Mouse (Mus musculus) E14TG2a.4 (cell line): ENCODE data around the gene Gm37240.

Experiments
- H3K27me3 ChIP-seq: 2 replicates; pipeline ENCODE4 v1.6.1; 2014; ENCODE audit warnings: low read length, control low read depth; ENCODE audit not compliant: insufficient read depth
- H3K36me3 ChIP-seq: 2 replicates; pipeline ENCODE4 v1.6.1; 2014; ENCODE audit warnings: low read length, control low read depth; ENCODE audit not compliant: insufficient read depth
- H3K4me1 ChIP-seq: replicated peaks from 2 replicates; pipeline ENCODE4 v1.6.1; 2014; ENCODE audit warnings: low read depth, low read length, control low read depth
- H3K4me3 ChIP-seq: replicated peaks from 2 replicates; pipeline ENCODE4 v1.5.1; 2014; ENCODE audit warnings: mild to moderate bottlenecking, low read length
- H3K9me3 ChIP-seq: 2 replicates; pipeline ENCODE4 v1.6.1; 2014; ENCODE audit warnings: low read length, control low read depth
- CTCF ChIP-seq: conservative IDR thresholded peaks from 2 replicates; pipeline ENCODE4 v1.5.1; 2014; ENCODE audit warnings: low read length
- NANOG ChIP-seq: IDR thresholded peaks from 2 replicates; pipeline ENCODE4 v1.6.1; 2014; ENCODE audit warnings: borderline replicate concordance, low read length, mixed read lengths
- POU5F1 ChIP-seq: IDR thresholded peaks from 2 replicates; pipeline ENCODE4 v1.6.1; 2014; ENCODE audit warnings: low read length, borderline replicate concordance

Gm37240 gene

DNA sequence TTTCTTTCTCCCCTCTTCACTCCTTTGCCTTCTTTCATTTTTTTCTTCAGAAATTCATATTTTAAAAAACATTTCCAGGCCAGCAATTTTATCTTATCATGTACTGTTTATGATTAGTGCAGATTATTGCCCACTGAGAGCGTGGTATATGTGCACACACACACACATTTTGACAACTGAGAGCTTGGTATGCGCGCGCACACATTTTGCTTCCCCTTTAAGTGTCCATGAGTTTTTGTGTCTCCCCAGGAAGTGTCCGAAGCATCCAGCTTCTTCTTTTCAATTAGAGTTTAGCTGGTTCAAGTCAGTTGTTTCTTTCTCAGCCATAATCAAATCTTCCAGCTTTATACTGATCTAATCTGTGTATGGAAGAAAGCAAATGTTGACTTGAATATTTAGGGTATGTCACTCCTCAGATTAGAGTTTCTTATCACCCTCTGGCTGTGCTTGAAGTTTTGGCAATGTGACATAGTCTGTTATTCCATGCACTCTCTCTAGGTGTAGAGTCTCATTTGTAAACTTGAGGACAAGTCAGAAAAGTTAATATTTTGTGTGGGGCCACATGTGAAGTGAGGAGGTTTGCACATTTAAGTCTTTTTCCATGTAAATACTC is 294.6 kb downstream of the Gm37240 start:
- H3K4me1 ChIP-seq = no peaks in the 10 kb centered on the region
- TF ChIP-seq NANOG (no peak), CTCF (no peak)
- no peaks in the 10 kb centered on the region for H3K9me3 ChIP-seq
- H3K4me3 ChIP-seq = no peak overlapping the region
- no peaks in the 10 kb centered on the region for H3K27me3 ChIP-seq
- peaks cover 6% of the 10 kb centered on the region for H3K36me3 ChIP-seq

DNA sequence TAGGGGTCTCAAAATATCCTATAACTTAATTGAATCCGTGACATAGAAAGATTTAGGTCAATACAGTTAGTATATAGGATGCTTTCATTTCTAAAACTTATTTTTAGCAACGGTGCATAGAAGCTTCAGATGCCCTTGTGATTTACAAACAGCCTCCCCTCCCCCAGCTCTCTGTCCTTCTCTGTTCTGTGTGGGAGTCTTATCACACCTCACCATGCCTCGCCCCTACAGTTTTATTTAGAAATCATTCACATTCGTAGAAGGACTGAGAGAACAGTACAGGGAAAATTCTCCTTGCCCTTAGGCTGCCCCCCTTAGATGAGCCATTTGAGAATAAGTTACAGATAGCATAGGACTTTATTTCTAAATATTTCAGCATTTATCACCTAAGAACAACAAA is 295.3 kb downstream of the Gm37240 start:
- TF ChIP-seq CTCF (no peak), POU5F1 (no peak), NANOG (no peak)
- no peaks in the 10 kb centered on the region for H3K9me3 ChIP-seq
- H3K4me1 ChIP-seq = no peaks in the 10 kb centered on the region
- peaks cover 6% of the 10 kb centered on the region for H3K36me3 ChIP-seq
- no peak overlapping the region for H3K4me3 ChIP-seq
- no peaks in the 10 kb centered on the region for H3K27me3 ChIP-seq

DNA sequence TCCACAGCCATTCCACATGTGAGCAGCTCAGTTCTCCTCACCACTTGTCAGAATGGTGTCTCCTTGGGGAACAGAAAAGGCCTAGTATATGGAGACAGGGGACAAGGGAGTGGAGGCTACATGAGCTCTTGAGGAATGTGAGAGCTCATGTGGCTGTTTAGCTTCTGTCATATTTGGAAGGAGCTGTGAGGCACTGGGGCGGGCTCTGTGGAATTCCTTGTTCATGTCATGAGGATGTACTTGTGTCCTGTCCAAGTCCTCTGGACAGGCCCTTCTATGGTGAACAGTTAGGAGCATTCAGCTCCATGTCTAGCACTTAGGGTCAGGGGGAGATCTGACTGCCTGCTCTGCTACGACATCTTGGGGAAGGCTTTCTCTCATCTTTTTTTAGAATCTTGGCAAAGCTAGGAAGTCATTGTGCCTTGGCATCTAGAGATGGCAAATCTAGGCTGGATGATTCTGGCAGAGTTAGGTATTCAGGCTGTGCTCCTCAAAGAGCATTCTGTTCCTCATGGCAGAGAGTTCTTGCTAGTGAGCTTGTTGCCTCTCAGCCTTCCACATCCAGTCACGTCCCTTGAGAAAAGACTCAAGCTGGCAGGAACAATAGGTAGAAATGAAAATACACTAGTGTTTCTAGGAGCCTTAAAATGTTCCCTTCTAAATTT is 297.1 kb downstream of the Gm37240 start:
- no peaks in the 10 kb centered on the region for H3K27me3 ChIP-seq

DNA sequence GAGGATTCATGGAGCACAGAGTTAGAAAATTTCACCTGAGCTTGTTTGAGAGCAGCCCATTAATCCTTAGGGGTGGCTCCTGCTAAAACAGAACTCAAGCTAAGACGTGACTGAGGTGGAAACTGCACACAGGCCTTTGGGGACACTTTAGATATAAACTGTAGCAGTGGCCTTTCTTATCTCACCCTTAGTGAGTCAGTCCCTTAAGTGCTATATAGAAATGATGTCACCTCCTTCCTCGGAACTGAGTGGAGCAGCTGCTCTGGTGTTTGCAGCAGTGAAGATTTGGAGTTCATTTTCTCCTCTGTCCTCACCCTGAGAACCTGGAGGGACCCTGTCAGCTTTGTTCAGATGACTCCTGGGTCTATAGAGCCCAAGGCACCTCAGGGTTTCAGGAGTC is 298.6 kb downstream of the Gm37240 start:
- Histone ChIP-seq H3K27me3 (no peaks in the 10 kb centered on the region), H3K9me3 (no peaks in the 10 kb centered on the region), H3K36me3 (peaks cover 9% of the 10 kb centered on the region), H3K4me3 (no peak overlapping the region), H3K4me1 (no peaks in the 10 kb centered on the region)
- TF ChIP-seq POU5F1 (no peak), NANOG (no peak), CTCF (no peak)

More for the DNA sequence above, 297.1 kb downstream of the Gm37240 start:
- Histone ChIP-seq H3K36me3 (peaks cover 6% of the 10 kb centered on the region), H3K4me3 (no peak overlapping the region), H3K4me1 (no peaks in the 10 kb centered on the region), H3K9me3 (no peaks in the 10 kb centered on the region)
- TF ChIP-seq POU5F1 = no peak
- no peak for TF ChIP-seq CTCF
- no peak for TF ChIP-seq NANOG

DNA sequence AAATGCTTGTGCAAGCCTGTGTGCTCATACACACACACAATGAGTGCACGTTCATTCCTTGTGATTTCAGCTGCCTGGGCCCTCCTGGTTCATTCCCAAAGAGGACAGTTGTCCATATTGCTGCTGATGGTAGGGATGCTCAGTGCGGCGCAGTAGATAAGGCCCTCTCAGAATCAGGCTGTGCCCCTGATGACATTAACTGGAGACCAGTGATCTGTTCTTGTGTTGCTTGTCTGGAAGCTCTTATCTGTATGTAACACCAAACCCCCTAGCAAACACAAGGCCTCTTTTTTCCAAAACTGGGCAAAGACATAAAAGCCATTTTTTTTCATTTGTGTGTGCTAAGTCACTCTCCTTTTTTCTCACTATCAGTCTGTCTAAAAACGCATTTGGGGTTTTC is 302.4 kb downstream of the Gm37240 start:
- Histone ChIP-seq H3K4me1 (no peaks in the 10 kb centered on the region), H3K27me3 (no peaks in the 10 kb centered on the region), H3K36me3 (peaks cover 20% of the 10 kb centered on the region), H3K9me3 (no peaks in the 10 kb centered on the region), H3K4me3 (no peak overlapping the region)
- TF ChIP-seq POU5F1 (no peak), NANOG (no peak), CTCF (no peak)

DNA sequence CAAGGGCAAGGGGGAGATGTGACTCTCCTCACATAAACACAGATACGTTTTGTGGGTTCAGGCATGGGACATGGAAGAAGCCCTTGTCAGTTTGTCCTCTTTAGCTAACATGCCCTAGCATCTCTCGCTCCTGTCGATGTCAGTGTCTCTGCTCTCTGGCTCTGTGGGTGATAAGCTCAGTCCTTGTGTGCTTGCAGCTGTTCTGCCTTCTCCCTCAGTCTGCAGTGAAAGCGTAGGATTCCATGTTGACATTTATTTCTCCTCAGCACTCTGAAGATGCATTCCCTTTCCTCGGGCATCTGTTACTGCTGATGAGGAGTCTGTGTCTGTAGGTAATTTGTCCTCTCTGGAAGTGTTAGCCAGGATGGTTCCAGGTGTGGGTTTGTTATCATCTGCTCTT is 304.1 kb downstream of the Gm37240 start:
- H3K4me1 ChIP-seq = no peaks in the 10 kb centered on the region
- peaks cover 22% of the 10 kb centered on the region for H3K36me3 ChIP-seq
- H3K9me3 ChIP-seq = no peaks in the 10 kb centered on the region
- H3K27me3 ChIP-seq = no peaks in the 10 kb centered on the region
- TF ChIP-seq POU5F1 (no peak), NANOG (no peak), CTCF (no peak)
- H3K4me3 ChIP-seq = no peak overlapping the region

DNA sequence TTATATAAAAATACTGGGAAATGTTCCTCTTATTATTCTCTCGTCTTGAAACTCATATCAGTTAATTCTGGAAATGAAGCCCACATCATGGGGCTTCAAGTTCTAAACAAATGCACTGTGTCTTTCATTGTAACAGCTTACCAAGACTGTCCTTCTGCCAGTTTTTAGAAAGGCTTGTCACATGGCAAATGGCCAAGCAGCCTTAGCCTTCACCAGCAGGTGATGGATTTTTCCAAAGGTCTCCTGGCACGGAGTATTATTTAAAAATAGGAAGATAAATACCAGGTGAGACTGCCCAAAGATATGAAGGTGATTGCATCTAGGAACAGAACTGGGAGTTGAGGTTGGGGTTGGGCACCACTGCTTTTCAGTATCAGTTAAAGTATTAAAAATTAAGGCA is 304.6 kb downstream of the Gm37240 start:
- TF ChIP-seq NANOG (no peak), POU5F1 (no peak), CTCF (no peak)
- Histone ChIP-seq H3K4me3 (no peak overlapping the region), H3K9me3 (no peaks in the 10 kb centered on the region), H3K36me3 (peaks cover 27% of the 10 kb centered on the region), H3K27me3 (no peaks in the 10 kb centered on the region), H3K4me1 (no peaks in the 10 kb centered on the region)

DNA sequence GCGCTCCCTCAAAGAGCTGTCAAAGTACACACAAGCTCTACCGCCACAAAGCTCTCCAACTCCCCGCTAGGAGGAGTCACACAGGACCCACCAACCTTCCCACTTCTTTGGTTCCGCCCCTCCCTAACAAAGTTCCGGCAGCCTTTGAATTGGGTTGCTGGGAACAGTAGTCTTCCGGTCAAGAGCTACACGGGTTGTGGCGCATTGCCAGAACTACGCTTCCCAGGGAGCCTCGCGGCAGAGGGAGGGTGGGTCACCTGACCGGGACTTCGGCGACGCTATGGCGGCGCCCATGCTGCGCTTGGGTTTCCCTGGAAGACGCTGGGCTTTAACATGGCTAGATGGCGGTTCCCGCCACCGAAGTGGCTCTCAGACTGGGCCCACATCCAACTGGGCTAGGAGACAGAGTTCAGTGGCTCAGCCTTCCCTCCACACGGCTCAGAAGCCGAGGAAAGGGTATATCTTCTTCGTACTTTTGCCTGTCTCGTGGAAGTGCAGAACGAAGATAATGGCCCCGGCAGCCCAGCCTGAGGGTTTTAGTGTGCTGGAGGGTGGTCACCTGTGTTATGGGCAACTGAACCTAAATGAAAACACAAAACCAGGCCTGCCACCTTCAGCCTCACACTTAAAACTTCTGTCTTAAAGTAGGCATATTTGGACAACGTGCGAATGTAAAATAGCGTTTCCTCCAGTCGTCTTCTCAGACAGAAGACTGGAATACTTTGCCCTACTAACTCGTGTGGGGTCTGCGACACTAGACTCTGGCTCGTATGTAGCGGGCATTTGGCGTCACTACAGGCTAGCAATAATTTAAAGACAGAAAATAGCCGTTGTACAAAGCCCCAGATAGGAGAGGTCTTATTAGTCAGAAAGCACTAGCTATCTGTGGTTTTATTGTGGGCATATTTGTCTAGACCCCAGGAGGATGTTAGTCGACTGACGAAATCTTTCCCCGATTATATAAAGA is 313.2 kb downstream of the Gm37240 start, which contains the start of gene Gatb:
Gene Gatb (plus strand): TSS at position 256 of the 967 bp plus-strand sequence.
- Histone ChIP-seq H3K9me3 (no peaks in the 10 kb centered on the region), H3K4me3 (peak within 1 kb of the TSS; percentile 93), H3K36me3 (peaks cover 10% of the 10 kb centered on the region; the same call in 1 of the 2 replicates), H3K27me3 (no peaks in the 10 kb centered on the region), H3K4me1 (peaks cover 9% of the 10 kb centered on the region)
- peak; percentile 29; the same call in 1 of the 2 replicates for TF ChIP-seq CTCF
- no peak for TF ChIP-seq POU5F1
